Mouse (Mus musculus): ENCODE measurements around the gene Banp.

GRCm38 (mm10) chr8:121958395-121958794 lies 8.8 kb downstream of the Banp start:
- TF ChIP-seq POLR2A (IDR thresholded peaks at IDR 0.05; ENCODE audit: insufficient read depth, low read depth, low read length) (no peak), CTCF (IDR thresholded peaks at IDR 0.05) (no peak), EP300 (IDR thresholded peaks at IDR 0.05; ENCODE audit: insufficient read depth, low read depth, low read length) (no peak)
